Mouse (Mus musculus): ENCODE measurements around the gene Gm11239.
"Not testable (repeated sequence)": the region's sequence is repeated elsewhere in the genome, so short reads cannot be mapped to it uniquely, and the experiment has no call there.

Gm11239 gene

GRCm38 (mm10) chr4:73668054-73668453 is at the start of gene Gm11239:
Gm11239 (plus strand) TSS chr4:73668354.
- not testable (repeated sequence) for H3K36me3 ChIP-seq (ENCODE audit: control insufficient read depth, insufficient read depth, low read length, poor library complexity, severe bottlenecking); H3K27me3 ChIP-seq (ENCODE audit: control insufficient read depth, insufficient read depth, low read length, poor library complexity, severe bottlenecking); DNase-seq (ENCODE audit: low read depth, low spot score)

GRCm38 (mm10) chr4:73622684-73623083 is 45.5 kb upstream of the Gm11239 start, which contains the start of gene Gm11237:
Gm11237 (plus strand) TSS chr4:73622984.
- H3K36me3 ChIP-seq (ENCODE audit: control insufficient read depth, insufficient read depth, low read length, poor library complexity, severe bottlenecking); H3K27me3 ChIP-seq (ENCODE audit: control insufficient read depth, insufficient read depth, low read length, poor library complexity, severe bottlenecking); DNase-seq (ENCODE audit: low read depth, low spot score): not testable (repeated sequence)

- not testable (repeated sequence) for DNase-seq (ENCODE audit: low read depth, low spot score); H3K36me3 ChIP-seq (ENCODE audit: control insufficient read depth, insufficient read depth, low read length, poor library complexity, severe bottlenecking); H3K27me3 ChIP-seq (ENCODE audit: control insufficient read depth, insufficient read depth, low read length, poor library complexity, severe bottlenecking)
Measured at GRCm38 (mm10) chr4:73637821-73638220, 30.3 kb upstream of the Gm11239 start, which contains the start of gene Gm11236. Gm11236 (plus strand) TSS chr4:73638121.

GRCm38 (mm10) chr4:73661864-73662263 is 6.3 kb upstream of the Gm11239 start:
- not testable (repeated sequence) for DNase-seq (ENCODE audit: low read depth, low spot score); H3K36me3 ChIP-seq (ENCODE audit: control insufficient read depth, insufficient read depth, low read length, poor library complexity, severe bottlenecking); H3K27me3 ChIP-seq (ENCODE audit: control insufficient read depth, insufficient read depth, low read length, poor library complexity, severe bottlenecking)

GRCm38 (mm10) chr4:73683216-73683615 is 15.1 kb downstream of the Gm11239 start, which contains the start of gene Gm428:
Gm428 (plus strand) TSS chr4:73683516.
- H3K27me3 ChIP-seq (ENCODE audit: control insufficient read depth, insufficient read depth, low read length, poor library complexity, severe bottlenecking); DNase-seq (ENCODE audit: low read depth, low spot score); H3K36me3 ChIP-seq (ENCODE audit: control insufficient read depth, insufficient read depth, low read length, poor library complexity, severe bottlenecking): not testable (repeated sequence)

GRCm38 (mm10) chr4:73718761-73719160 is 50.6 kb downstream of the Gm11239 start:
- Histone ChIP-seq H3K27me3 (ENCODE audit: control insufficient read depth, insufficient read depth, low read length, poor library complexity, severe bottlenecking) (no peaks in the 10 kb centered on the region), H3K36me3 (ENCODE audit: control insufficient read depth, insufficient read depth, low read length, poor library complexity, severe bottlenecking) (no peaks in the 10 kb centered on the region)
- no peak for DNase-seq (ENCODE audit: low read depth, low spot score)

GRCm38 (mm10) chr4:73719819-73720218 is 51.7 kb downstream of the Gm11239 start:
- Histone ChIP-seq H3K36me3 (ENCODE audit: control insufficient read depth, insufficient read depth, low read length, poor library complexity, severe bottlenecking) (no peaks in the 10 kb centered on the region), H3K27me3 (ENCODE audit: control insufficient read depth, insufficient read depth, low read length, poor library complexity, severe bottlenecking) (no peaks in the 10 kb centered on the region)
- no peak for DNase-seq (ENCODE audit: low read depth, low spot score)

All from splenic B cell, adult 2 months (primary cell).